Mouse (Mus musculus): ENCODE measurements around the gene Hhatl. TPM values are rescaled to one million over a fixed set of nuclear protein-coding genes. Genes with fewer than 3 reads are reported as not detected.

The Hhatl gene
- polyA plus RNA-seq, 1 experiment from 2014 or later, result 2.1 TPM

GRCm38 (mm10) chr9:121786359-121786758 lies 5.9 kb downstream of the Hhatl start:
- peaks cover 5% of the 10 kb centered on the region; the same call in 1 of the 2 replicates for H3K4me1 ChIP-seq (ENCODE audit: control insufficient read depth, insufficient read depth, low read length)
- H3K27me3 ChIP-seq (replicated peaks; ENCODE audit: control insufficient read depth, insufficient read depth, low read length), result no peaks in the 10 kb centered on the region
- H3K36me3 ChIP-seq (ENCODE audit: control insufficient read depth, insufficient read depth, low read length), result no peaks in the 10 kb centered on the region
- ATAC-seq, result no peak
- 87% methylated on average over 2 of the region's 2 CpGs for WGBS
- no peak overlapping the region for H3K4me3 ChIP-seq (ENCODE audit: low read length)
- no peaks in the 10 kb centered on the region for H3K9me3 ChIP-seq (ENCODE audit: control insufficient read depth, low read length)
- H3K9ac ChIP-seq (ENCODE audit: low read depth, low read length), result no peak overlapping the region
- no peak overlapping the region for H3K4me2 ChIP-seq (ENCODE audit: low read depth, low read length)
- no peak overlapping the region for H3K27ac ChIP-seq (ENCODE audit: low read length)

DNA sequence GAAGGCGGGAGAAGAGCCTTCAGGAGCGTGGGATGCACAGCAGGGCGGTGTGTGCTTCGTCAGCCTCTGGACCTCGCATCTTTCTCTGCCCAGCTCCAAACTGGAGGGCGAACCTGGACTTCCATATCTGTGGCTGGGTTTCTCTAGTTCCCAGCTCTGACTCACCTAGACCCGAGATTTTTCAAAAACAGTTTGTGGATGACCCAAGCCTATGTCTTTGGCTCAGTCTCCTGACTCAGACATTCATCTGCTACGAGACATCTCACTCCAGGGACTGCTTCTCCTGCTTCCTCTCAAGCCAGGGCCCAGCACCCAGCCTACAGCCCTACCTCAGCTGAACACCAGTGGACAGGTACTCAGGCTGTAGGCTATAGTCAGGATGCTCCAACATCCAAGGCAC lies 7.0 kb downstream of the Hhatl start:
- no peak overlapping the region for H3K9ac ChIP-seq (ENCODE audit: low read depth, low read length)
- no peaks in the 10 kb centered on the region for H3K36me3 ChIP-seq (ENCODE audit: control insufficient read depth, insufficient read depth, low read length)
- H3K27me3 ChIP-seq (replicated peaks; ENCODE audit: control insufficient read depth, insufficient read depth, low read length), result no peaks in the 10 kb centered on the region
- H3K27ac ChIP-seq (ENCODE audit: low read length), result no peak overlapping the region
- no peak for ATAC-seq
- 81% methylated on average over 8 of the region's 8 CpGs for whole genome bisulfite sequencing
- no peak overlapping the region for H3K4me2 ChIP-seq (ENCODE audit: low read depth, low read length)
- no peaks in the 10 kb centered on the region; the same call in 1 of the 2 replicates for H3K4me1 ChIP-seq (ENCODE audit: control insufficient read depth, insufficient read depth, low read length)
- H3K4me3 ChIP-seq (ENCODE audit: low read length), result no peak overlapping the region
- no peaks in the 10 kb centered on the region for H3K9me3 ChIP-seq (ENCODE audit: control insufficient read depth, low read length)

GRCm38 (mm10) chr9:121784801-121785200 lies 7.5 kb downstream of the Hhatl start:
- no peak overlapping the region for H3K27ac ChIP-seq (ENCODE audit: low read length)
- WGBS, result 85% methylated on average over 12 of the region's 12 CpGs
- no peak overlapping the region for H3K9ac ChIP-seq (ENCODE audit: low read depth, low read length)
- H3K4me3 ChIP-seq (ENCODE audit: low read length), result no peak overlapping the region
- no peaks in the 10 kb centered on the region for H3K36me3 ChIP-seq (ENCODE audit: control insufficient read depth, insufficient read depth, low read length)
- no peaks in the 10 kb centered on the region for H3K4me1 ChIP-seq (ENCODE audit: control insufficient read depth, insufficient read depth, low read length)
- H3K4me2 ChIP-seq (ENCODE audit: low read depth, low read length), result no peak overlapping the region
- no peaks in the 10 kb centered on the region for H3K9me3 ChIP-seq (ENCODE audit: control insufficient read depth, low read length)
- ATAC-seq, result no peak
- peaks cover 3% of the 10 kb centered on the region; the same call in 1 of the 2 replicates for H3K27me3 ChIP-seq (replicated peaks; ENCODE audit: control insufficient read depth, insufficient read depth, low read length)

GRCm38 (mm10) chr9:121778066-121778624 lies 14.2 kb downstream of the Hhatl start:
- H3K9me3 ChIP-seq (ENCODE audit: control insufficient read depth, low read length), result no peaks in the 10 kb centered on the region
- peak; percentile 40; the same call in 1 of the 2 replicates for ATAC-seq
- H3K36me3 ChIP-seq (ENCODE audit: control insufficient read depth, insufficient read depth, low read length), result no peaks in the 10 kb centered on the region
- H3K4me1 ChIP-seq (ENCODE audit: control insufficient read depth, insufficient read depth, low read length), result peaks cover 5% of the 10 kb centered on the region
- H3K4me2 ChIP-seq (ENCODE audit: low read depth, low read length), result peak overlapping the region; percentile 54
- no peak overlapping the region for H3K27ac ChIP-seq (ENCODE audit: low read length)
- H3K9ac ChIP-seq (ENCODE audit: low read depth, low read length), result peak overlapping the region; percentile 30; the same call in 1 of the 2 replicates
- 11% methylated on average over 54 of the region's 54 CpGs for WGBS
- peak overlapping the region; percentile 37 for H3K4me3 ChIP-seq (ENCODE audit: low read length)
- peaks cover 36% of the 10 kb centered on the region for H3K27me3 ChIP-seq (replicated peaks; ENCODE audit: control insufficient read depth, insufficient read depth, low read length)

GRCm38 (mm10) chr9:121777484-121778065 lies 14.7 kb downstream of the Hhatl start, which contains the start of gene Klhl40:
Gene Klhl40, plus strand, starts transcription at chr9:121777607.
- peak; percentile 36; the same call in 1 of the 2 replicates for ATAC-seq
- H3K4me3 ChIP-seq (ENCODE audit: low read length), result peak within 1 kb of the TSS; percentile 37
- H3K4me1 ChIP-seq (ENCODE audit: control insufficient read depth, insufficient read depth, low read length), result peaks cover 5% of the 10 kb centered on the region
- peak within 1 kb of the TSS; percentile 54 for H3K4me2 ChIP-seq (ENCODE audit: low read depth, low read length)
- H3K9me3 ChIP-seq (ENCODE audit: control insufficient read depth, low read length), result no peaks in the 10 kb centered on the region
- H3K9ac ChIP-seq (ENCODE audit: low read depth, low read length), result peak within 1 kb of the TSS; percentile 30; the same call in 1 of the 2 replicates
- peaks cover 36% of the 10 kb centered on the region for H3K27me3 ChIP-seq (replicated peaks; ENCODE audit: control insufficient read depth, insufficient read depth, low read length)
- no peaks in the 10 kb centered on the region for H3K36me3 ChIP-seq (ENCODE audit: control insufficient read depth, insufficient read depth, low read length)
- 15% methylated on average over 30 of the region's 30 CpGs for WGBS
- no peak within 1 kb of the TSS for H3K27ac ChIP-seq (ENCODE audit: low read length)

DNA sequence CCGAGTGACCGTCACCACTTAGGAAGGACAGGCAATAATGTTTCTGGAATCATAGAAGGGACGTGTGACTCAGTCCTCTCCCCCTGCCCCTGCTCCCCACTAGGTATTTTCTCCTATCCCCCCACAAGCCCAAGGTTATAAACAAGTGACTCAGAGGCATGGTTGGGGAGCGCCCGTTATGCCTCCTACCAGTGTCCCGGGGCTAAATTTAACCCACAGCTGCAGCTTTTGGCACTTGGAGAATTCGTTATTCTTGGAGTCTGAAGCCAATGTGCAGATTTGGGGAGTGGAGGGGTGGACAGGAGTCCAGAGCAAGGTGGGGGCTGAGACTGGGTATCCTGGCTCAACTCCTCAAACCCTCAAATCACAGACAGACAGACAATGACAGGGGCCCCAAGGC lies 15.8 kb downstream of the Hhatl start:
- H3K9me3 ChIP-seq (ENCODE audit: control insufficient read depth, low read length), result no peaks in the 10 kb centered on the region
- peaks cover 36% of the 10 kb centered on the region for H3K27me3 ChIP-seq (replicated peaks; ENCODE audit: control insufficient read depth, insufficient read depth, low read length)
- peaks cover 5% of the 10 kb centered on the region for H3K4me1 ChIP-seq (ENCODE audit: control insufficient read depth, insufficient read depth, low read length)
- no peak overlapping the region for H3K4me3 ChIP-seq (ENCODE audit: low read length)
- H3K4me2 ChIP-seq (ENCODE audit: low read depth, low read length), result no peak overlapping the region
- no peaks in the 10 kb centered on the region for H3K36me3 ChIP-seq (ENCODE audit: control insufficient read depth, insufficient read depth, low read length)
- H3K27ac ChIP-seq (ENCODE audit: low read length), result no peak overlapping the region
- no peak overlapping the region for H3K9ac ChIP-seq (ENCODE audit: low read depth, low read length)
- ATAC-seq, result no peak
- WGBS, result 81% methylated on average over 7 of the region's 7 CpGs

GRCm38 (mm10) chr9:121775951-121776350 lies 16.4 kb downstream of the Hhatl start:
- ATAC-seq, result no peak
- WGBS, result 82% methylated on average over 10 of the region's 10 CpGs

DNA sequence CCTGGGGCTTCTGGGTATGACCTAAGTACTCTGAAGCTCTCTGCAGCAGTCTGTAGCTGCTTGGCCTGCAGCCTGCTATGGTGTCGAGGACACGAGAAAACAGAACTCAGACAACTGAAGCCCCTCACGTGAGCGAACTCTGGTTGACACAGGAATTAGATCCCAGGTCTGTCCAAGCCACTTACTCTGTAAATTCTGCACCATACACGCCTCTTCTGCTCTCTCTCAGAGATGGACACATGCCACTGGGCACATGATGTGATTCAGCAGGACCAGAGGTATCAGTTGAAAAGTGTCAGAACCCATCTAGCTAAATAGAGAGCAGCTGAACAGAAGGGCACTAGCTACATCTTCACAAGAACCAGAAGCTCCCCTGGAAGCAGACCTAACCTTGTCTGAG lies 19.9 kb downstream of the Hhatl start:
- no peaks in the 10 kb centered on the region for H3K9me3 ChIP-seq (ENCODE audit: control insufficient read depth, low read length)
- peaks cover 14% of the 10 kb centered on the region for H3K27me3 ChIP-seq (replicated peaks; ENCODE audit: control insufficient read depth, insufficient read depth, low read length)
- WGBS, result 63% methylated on average over 5 of the region's 5 CpGs
- H3K4me3 ChIP-seq (ENCODE audit: low read length), result no peak overlapping the region
- ATAC-seq, result no peak
- H3K36me3 ChIP-seq (ENCODE audit: control insufficient read depth, insufficient read depth, low read length), result peaks cover 8% of the 10 kb centered on the region; the same call in 1 of the 2 replicates
- no peak overlapping the region for H3K27ac ChIP-seq (ENCODE audit: low read length)
- H3K4me2 ChIP-seq (ENCODE audit: low read depth, low read length), result no peak overlapping the region
- H3K4me1 ChIP-seq (ENCODE audit: control insufficient read depth, insufficient read depth, low read length), result no peaks in the 10 kb centered on the region; the same call in 1 of the 2 replicates
- no peak overlapping the region for H3K9ac ChIP-seq (ENCODE audit: low read depth, low read length)

More at GRCm38 (mm10) chr9:121775951-121776350, 16.4 kb downstream of the Hhatl start:
- Histone ChIP-seq H3K36me3 (ENCODE audit: control insufficient read depth, insufficient read depth, low read length) (no peaks in the 10 kb centered on the region), H3K9me3 (ENCODE audit: control insufficient read depth, low read length) (no peaks in the 10 kb centered on the region), H3K4me3 (ENCODE audit: low read length) (no peak overlapping the region), H3K27me3 (replicated peaks; ENCODE audit: control insufficient read depth, insufficient read depth, low read length) (peaks cover 36% of the 10 kb centered on the region), H3K4me2 (ENCODE audit: low read depth, low read length) (no peak overlapping the region), H3K9ac (ENCODE audit: low read depth, low read length) (no peak overlapping the region), H3K27ac (ENCODE audit: low read length) (no peak overlapping the region), H3K4me1 (ENCODE audit: control insufficient read depth, insufficient read depth, low read length) (peaks cover 5% of the 10 kb centered on the region)

DNA sequence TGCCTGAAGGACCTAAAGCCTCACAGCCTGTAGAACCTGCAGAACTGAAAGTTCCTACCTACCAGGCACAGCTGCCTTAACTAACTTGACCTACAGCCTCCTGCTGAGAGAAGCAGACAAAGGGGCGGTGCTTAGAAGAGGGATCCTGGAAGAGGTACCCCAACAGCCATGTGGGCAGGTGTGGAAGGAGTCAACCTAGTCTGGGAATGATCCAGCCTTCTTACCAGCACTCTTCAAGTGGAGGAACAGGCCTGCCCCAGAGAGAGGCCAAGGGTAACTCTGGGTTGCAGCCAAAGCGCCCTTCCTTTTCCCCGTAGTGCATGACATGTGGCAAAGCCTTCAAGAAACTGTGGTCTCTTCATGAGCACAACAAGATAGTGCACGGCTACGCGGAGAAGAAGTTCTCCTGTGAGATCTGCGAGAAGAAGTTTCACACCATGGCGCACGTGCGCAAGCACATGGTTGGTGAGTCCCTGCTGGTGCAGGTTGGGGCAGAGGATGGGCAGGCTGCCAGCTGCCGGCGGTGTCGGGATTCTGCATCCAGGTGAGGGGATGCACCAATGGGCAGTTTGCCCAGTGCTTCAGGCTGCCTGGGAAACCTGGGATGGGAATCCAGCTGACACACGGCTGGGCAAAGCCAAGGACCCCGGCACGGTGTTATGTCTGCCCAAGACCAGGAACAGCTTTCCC lies 27.0 kb downstream of the Hhatl start:
- no peaks in the 10 kb centered on the region for H3K9me3 ChIP-seq (ENCODE audit: control insufficient read depth, low read length)
- H3K9ac ChIP-seq (ENCODE audit: low read depth, low read length), result no peak overlapping the region
- no peak overlapping the region for H3K4me3 ChIP-seq (ENCODE audit: low read length)
- H3K36me3 ChIP-seq (ENCODE audit: control insufficient read depth, insufficient read depth, low read length), result peaks cover 25% of the 10 kb centered on the region
- no peak overlapping the region for H3K4me2 ChIP-seq (ENCODE audit: low read depth, low read length)
- ATAC-seq, result no peak
- WGBS, result 86% methylated on average over 16 of the region's 16 CpGs
- H3K27ac ChIP-seq (ENCODE audit: low read length), result no peak overlapping the region
- H3K27me3 ChIP-seq (replicated peaks; ENCODE audit: control insufficient read depth, insufficient read depth, low read length), result no peaks in the 10 kb centered on the region
- peaks cover 16% of the 10 kb centered on the region for H3K4me1 ChIP-seq (ENCODE audit: control insufficient read depth, insufficient read depth, low read length)

Measured in intestine, embryonic 16.5 days (tissue).